Mouse (Mus musculus) adrenal gland, adult 18-20 months (tissue): Measurements from ENCODE around the gene Becn1. TPM values are rescaled to one million over a fixed set of nuclear protein-coding genes. Genes with fewer than 3 reads are reported as not detected.
"Not testable (repeated sequence)": the region's sequence is repeated elsewhere in the genome, so short reads cannot be mapped to it uniquely, and the experiment has no call there.

Experiments
- DNase-seq, 2 experiments: peaks; one replicate each; pipeline ENCODE4 v3.0.0; 2021 to 2022; ENCODE audit warnings: low spot score in 2 of 2
- long read RNA-seq, 2 experiments: library from polyadenylated mRNA; stranded (forward); transcript quantifications; one replicate each; pipeline ENCODE4 v2.0.0; 2021
- total RNA-seq, 2 experiments: library from RNA; stranded (reverse); gene quantifications; 1 replicate in 1 of 2; 2 replicates in 1 of 2; pipeline ENCODE4 v1.2.3; 2021

Becn1 gene
- 100 to 1,000 TPM; 151 to 161 TPM for total RNA-seq
- long read RNA-seq, experiment 1, full-length matches to known transcripts: 88 of 93 reads
- long read RNA-seq, experiment 1, partial matches to known transcripts: 1 of 93 reads
- long read RNA-seq, experiment 1, other reads (novel, unspliced or antisense): 4 of 93 reads
- long read RNA-seq, experiment 2, full-length matches to known transcripts: 264 of 295 reads
- long read RNA-seq, experiment 2, partial matches to known transcripts: 14 of 295 reads
- long read RNA-seq, experiment 2, other reads (novel, unspliced or antisense): 17 of 295 reads

DNA sequence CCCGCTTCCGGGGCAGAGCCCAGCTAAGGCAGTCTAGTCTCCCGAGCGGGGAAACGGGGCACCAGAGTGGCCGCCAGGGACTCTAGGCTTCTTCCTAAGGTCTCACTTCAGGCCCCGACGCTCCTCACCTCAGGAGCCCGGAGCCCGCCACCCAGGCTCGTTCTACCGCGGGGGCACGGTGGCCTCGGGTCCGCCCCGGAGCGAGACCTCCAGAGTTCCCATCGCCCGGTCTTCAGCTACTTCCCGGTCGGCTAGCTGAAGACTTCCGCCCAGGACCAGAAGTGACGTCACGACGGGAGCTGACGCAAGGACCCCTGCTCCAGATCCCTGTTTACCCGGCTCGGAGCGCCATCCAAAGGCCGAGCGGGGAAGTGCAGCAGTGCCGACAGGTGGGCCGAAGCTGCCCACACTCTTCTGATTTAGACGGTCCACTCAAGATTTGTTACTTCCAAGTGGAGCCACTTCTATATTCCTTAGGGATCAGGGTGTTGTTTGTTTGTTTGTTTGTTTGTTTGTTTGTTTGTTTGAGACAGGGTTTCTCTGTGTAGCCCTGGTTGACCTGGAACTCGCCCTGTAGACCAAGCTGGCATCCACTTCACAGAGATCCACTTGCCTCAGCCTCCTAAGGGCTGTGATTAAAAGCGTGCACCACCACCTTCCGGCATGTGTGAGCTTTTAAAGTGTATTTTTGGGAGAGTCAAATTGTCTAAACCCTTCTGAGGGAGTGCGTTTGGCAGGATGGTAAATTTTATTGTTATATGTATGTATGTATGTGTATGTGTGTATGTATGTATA, at the start of gene Becn1:
Gene Becn1 (minus strand): TSS at position 283 of the 795 bp plus-strand sequence.
- peak; percentile 99 for DNase-seq

- no peak for DNase-seq
Observed at GRCm38 (mm10) chr11:101351721-101352111, 49.6 kb upstream of the Becn1 start.

DNA sequence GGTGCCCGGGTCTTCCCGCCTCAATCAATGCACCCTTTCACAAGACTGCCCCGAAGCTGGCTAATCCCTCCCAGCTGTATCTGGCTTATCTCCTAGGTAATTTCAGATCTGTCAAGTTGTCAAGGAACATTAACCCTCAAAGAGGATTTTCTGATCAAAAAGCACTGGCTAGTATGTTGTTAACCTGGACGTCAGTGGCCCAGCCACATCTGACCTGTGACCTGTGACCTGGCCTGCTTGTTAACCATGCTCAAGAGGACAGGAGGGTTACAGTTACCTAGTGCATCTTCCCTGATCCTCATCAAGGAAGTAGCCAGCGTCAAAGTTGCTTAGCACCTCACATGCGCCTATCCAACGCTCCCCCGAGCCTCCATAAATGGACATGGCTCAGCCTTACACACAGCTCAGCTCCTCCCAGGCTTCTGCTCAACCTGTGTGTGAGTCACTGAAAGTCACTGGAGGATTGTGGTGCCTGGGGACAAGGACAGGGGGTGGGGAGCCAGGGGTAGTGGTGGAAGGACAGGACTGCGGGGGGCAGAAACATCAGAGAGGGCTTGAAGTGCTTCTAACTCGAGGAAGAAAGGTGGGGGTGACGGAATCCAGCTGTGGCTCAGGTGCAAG, 49.1 kb upstream of the Becn1 start:
- no peak for DNase-seq

GRCm38 (mm10) chr11:101349216-101349615, 47.1 kb upstream of the Becn1 start:
- DNase-seq: no peak

GRCm38 (mm10) chr11:101348774-101349173, 46.7 kb upstream of the Becn1 start:
- DNase-seq: no peak

- DNase-seq: no peak
Observed at GRCm38 (mm10) chr11:101347083-101347775, 45.1 kb upstream of the Becn1 start.

DNA sequence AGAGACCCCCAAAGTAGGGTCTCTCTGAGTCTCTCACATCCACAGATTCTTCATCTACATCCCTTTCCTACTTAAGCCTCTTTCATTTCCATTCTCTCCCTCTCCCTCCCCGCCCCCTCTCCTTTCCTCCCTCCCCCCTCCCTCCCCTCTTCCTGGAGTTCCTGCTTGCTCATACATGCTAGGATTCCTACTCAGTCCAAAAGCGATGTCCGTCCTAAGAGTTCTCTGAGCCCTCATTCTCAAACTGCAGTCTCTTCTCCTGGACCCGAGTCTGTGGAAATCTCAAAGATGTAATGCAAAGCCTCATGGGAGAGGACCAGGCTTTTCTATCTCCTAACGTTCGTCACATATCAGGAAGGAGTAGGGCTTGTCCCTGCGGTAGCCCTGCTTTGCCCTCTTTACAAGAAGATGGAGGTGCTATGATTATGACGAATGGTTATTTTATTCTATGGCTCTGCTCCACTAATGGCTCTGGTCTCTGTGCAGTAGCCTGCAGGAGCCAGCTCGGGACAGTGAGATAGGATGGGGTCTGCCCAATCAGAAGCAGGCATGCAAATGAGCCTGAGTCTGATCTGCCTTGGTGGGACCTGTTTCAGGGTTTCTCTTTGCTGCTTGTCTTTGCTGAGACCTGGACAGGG, 36.2 kb upstream of the Becn1 start:
- no peak for DNase-seq

DNA sequence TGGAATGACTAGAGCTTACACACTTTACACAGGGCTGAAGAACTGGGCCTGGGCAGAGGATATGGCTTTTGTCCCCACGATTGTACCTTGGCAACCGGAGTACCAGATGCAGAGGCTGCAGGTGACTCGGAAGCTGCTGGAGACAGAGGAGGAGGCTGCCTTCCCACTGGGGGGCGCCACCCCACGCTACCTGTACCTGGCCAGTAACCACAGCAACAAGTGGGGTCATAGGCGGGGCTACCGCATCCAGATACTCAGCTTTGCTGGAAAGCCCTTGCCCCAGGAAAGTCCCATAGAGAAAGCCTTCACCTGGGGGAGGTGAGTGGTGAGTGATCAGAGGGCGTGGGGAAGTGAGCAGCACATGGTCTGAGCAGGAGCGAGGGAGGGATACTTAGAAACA, 33.6 kb upstream of the Becn1 start:
- no peak for DNase-seq

DNA sequence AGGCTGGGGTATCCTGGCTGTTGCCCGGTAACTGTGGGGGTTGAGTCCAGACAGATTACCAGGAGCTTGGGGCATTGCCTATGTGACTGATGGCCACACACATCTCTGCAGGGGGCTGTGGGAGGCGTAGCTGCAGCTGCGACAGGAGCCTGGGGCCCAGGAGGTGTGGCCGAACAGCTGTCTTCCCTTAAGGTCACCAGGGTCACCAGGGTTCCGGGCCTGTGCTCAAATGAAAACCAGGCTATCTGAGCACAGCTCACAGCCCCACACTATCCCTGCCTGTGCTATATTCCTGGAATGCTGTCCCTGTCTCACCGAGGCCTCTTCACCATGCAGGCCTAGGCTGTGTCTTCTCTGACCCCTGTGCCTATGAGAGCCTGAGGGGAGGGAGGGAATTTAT, 32.4 kb upstream of the Becn1 start:
- no peak for DNase-seq

GRCm38 (mm10) chr11:101334023-101334422, 31.9 kb upstream of the Becn1 start:
- DNase-seq: no peak

DNA sequence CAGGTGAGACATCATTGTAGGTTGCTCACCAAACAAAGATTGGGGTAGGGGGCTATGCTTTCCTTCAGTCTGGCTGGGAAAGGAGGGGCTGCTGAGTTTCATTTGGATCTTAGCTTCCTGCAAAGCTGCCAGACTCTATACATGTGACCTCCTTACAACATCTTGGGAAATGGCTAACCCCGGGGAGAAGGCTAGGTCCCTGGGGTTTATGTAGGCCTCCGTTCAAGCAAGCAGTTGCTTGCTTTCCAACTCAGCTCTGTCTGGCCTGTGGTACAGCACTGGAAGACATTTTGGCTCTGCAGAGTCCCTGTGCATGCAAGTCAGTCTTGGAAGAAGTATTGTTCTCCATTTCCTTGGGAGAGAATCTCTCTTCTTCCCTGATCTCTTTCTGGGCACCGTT, 30.5 kb upstream of the Becn1 start:
- DNase-seq: no peak

GRCm38 (mm10) chr11:101330961-101331360, 28.9 kb upstream of the Becn1 start:
- not testable (repeated sequence) for DNase-seq

GRCm38 (mm10) chr11:101330371-101330924, 28.4 kb upstream of the Becn1 start, which contains the start of gene Aoc3:
Gene Aoc3 (plus strand): TSS chr11:101330605.
- DNase-seq: no peak

- DNase-seq: no peak
Observed at GRCm38 (mm10) chr11:101328941-101329635, 27.0 kb upstream of the Becn1 start.

GRCm38 (mm10) chr11:101327311-101327710, 25.2 kb upstream of the Becn1 start:
- DNase-seq: no peak

DNA sequence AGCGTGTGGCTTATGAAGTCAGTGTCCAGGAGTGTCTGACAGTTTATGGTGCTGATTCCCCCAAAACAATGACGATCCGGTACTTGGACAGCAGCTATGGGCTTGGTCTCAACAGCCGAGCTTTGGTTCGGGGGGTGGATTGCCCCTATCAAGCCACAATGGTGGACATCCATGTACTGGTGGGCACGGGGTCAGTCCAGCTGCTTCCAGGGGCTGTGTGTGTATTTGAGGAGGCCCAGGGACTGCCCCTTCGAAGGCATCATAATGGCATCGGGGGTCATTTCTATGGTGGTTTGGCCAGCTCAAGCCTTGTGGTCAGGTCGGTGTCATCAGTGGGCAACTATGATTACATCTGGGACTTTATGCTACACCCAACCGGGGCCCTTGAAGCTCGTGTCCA, 24.1 kb upstream of the Becn1 start:
- DNase-seq: no peak

DNA sequence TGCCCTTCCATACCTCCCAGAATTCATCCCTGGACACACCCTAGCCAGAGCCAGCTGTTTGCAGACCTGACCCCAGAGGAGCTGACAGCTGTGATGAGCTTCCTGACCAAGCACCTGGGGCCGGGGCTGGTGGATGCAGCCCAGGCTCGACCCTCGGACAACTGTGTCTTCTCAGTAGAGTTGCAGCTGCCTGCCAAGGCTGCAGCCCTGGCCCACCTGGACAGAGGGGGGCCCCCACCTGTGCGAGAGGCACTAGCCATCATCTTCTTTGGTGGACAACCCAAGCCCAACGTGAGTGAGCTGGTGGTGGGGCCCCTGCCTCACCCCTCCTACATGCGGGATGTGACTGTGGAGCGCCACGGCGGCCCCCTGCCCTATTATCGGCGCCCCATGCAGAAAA, 23.1 kb upstream of the Becn1 start:
- not testable (repeated sequence) for DNase-seq

- no peak for DNase-seq
Observed at GRCm38 (mm10) chr11:101324763-101325162, 22.7 kb upstream of the Becn1 start, which contains the start of gene Aoc2. Gene Aoc2 (plus strand): TSS chr11:101325063.

DNA sequence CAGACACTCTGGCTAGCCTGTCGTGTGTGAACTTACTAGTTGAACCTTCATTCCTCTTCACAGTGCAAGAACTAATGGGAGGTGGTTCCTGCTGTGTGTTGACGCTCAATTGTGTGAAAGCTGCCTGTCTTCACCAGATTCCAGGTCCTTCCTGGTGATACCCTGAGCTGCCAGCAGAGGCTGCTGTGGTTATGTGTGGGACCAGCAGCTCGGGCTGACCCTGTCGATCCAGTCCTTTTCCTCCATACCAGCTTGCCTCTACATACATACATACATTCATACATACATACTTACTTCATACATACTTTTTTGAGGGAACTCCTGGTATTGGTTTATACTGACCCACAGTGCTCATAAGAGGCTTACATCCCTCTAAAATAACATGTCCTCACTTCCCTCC, 21.5 kb upstream of the Becn1 start:
- peak; percentile 50 to 71 for DNase-seq

DNA sequence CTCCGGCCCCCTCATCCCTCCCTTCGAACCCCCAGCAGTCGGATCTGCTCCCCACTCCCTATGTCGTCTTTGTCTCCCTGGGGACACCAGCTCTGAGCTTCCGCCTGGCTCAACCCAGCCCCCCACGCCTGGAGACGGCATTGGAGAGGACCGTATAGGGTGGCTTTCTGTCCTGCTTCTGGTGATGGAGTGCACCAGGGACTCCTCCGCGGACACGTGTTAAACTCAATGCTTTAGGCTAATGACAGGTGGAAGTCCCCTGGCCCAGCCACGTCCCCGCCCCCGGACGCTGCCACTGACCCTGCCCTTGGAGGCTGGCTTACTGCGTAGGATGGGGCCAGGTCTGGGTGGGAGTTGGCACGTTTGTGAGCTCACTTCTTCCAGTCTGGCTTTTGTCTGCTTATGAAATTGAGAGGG, 14.4 kb upstream of the Becn1 start:
- peak; percentile 28 to 38 for DNase-seq
